Comparison of ENCODE assay signal across 11 mouse cellular contexts in the genomic region with DNA sequence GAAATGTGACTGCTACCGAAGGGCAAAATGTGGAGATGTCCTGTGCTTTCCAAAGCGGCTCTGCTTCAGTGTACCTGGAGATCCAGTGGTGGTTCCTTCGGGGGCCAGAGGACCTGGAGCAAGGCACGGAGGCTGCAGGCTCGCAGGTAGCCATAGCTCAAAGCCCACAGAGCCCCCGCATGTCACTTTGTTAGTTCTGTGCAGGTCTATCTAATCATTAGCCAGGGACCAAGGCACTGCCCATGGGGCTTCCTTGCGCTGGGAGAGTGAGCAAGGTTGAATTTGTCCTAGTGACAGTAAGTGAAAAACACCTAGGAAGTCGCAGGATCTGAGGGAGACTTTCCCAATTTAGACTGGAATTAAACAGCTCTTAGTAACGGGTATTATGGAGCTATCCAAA. TPM values are rescaled to one million over a fixed set of nuclear protein-coding genes. Genes with fewer than 3 reads are reported as not detected.
DNase-seq lines count a peak whose midpoint lies in the region; ATAC-seq and TF ChIP-seq lines count a peak whose summit lies in the region.
"Had no signal": no experiment of that assay in that cellular context is flagged by ENCODE, and none has a peak within 500 bp of the region (broad histone marks: within the 10 kb centered on the region; RNA-seq: fewer than 3 reads in every experiment).

No protein-coding gene starts in this region.

- H3K4me1 ChIP-seq in forebrain, embryonic 15.5 days: peaks cover 19% of the 10 kb centered on the region
- peaks cover 3% of the 10 kb centered on the region; the same call in 1 of the 2 replicates for H3K4me1 ChIP-seq in midbrain, embryonic 11.5 days (ENCODE audit: control insufficient read depth, insufficient read depth, low read length)
- H3K4me1 ChIP-seq: liver, embryonic 13.5 days had no signal

- intact Hi-C loops in left cerebral cortex, adult 2 months (cut with DNase I): loop anchor here (2.0 kb wide), 1 partner anchor 143 kb away; no protein-coding TSS in a partner anchor
- intact Hi-C loops in left cerebral cortex, postnatal 4 days (cut with DNase I): loop anchor here (5.0 kb wide), 1 partner anchor 152 kb away; no protein-coding TSS in a partner anchor

- no peak for ATAC-seq in forebrain, embryonic 15.5 days (replicated peaks)
- ATAC-seq in midbrain, embryonic 11.5 days (ENCODE audit: low FRiP score): no peak

- peak overlapping the region; percentile 71 for H3K4me3 ChIP-seq in left cerebral cortex, adult 2 months
- peak overlapping the region; percentile 68 for H3K4me3 ChIP-seq in forebrain, embryonic 15.5 days
- no peak overlapping the region for H3K4me3 ChIP-seq in midbrain, embryonic 11.5 days (ENCODE audit: low read depth, low read length)
- H3K4me3 ChIP-seq: liver, embryonic 13.5 days; megakaryocyte, embryonic 14.5 days had no signal

- no peak for TF ChIP-seq CTCF in left cerebral cortex, adult 2 months (IDR thresholded peaks at IDR 0.05)

- 28% methylated on average over 9 of the region's 9 CpGs for WGBS in forebrain, embryonic 15.5 days
- 17% methylated on average over 9 of the region's 9 CpGs for WGBS in midbrain, embryonic 11.5 days

- H3K36me3 ChIP-seq in forebrain, embryonic 15.5 days: no peaks in the 10 kb centered on the region
- H3K36me3 ChIP-seq in midbrain, embryonic 11.5 days (ENCODE audit: control insufficient read depth, insufficient read depth, low read length): no peaks in the 10 kb centered on the region
- H3K36me3 ChIP-seq: liver, embryonic 13.5 days had no signal

- H3K9me3 ChIP-seq in forebrain, embryonic 15.5 days: no peaks in the 10 kb centered on the region
- H3K9me3 ChIP-seq in midbrain, embryonic 11.5 days (ENCODE audit: control insufficient read depth, low read length): no peaks in the 10 kb centered on the region
- H3K9me3 ChIP-seq: liver, embryonic 13.5 days had no signal

- peaks cover 6% of the 10 kb centered on the region; the same call in 1 of the 2 replicates for H3K27me3 ChIP-seq in forebrain, embryonic 15.5 days
- peaks cover 28% of the 10 kb centered on the region for H3K27me3 ChIP-seq in midbrain, embryonic 11.5 days (ENCODE audit: control insufficient read depth, insufficient read depth, low read length)

- H3K4me2 ChIP-seq in forebrain, embryonic 15.5 days (replicated peaks): peak overlapping the region; percentile 88
- no peak overlapping the region for H3K4me2 ChIP-seq in midbrain, embryonic 11.5 days

- peak in 1 of 2 experiments; percentile 24 for DNase-seq in left cerebral cortex, adult 2 months (ENCODE audit: extremely low spot score in 1 of 2, low spot score in 2 of 2)
- no peak for DNase-seq in left cerebral cortex, postnatal 4 days
- DNase-seq in midbrain, embryonic 11.5 days (ENCODE audit: low spot score, missing footprints): peak; percentile 91
- DNase-seq in retina, postnatal 1 day: peak; percentile 1
- no peak for DNase-seq in spleen, postnatal 4 days (ENCODE audit: low spot score in 2 of 2)
- no peak for DNase-seq in lung, postnatal 36 days
- DNase-seq: gastrocnemius, postnatal 25 days; layer of hippocampus, adult 9-11 months; liver, embryonic 13.5 days had no signal

- peak overlapping the region; percentile 83; the same call in 1 of the 2 replicates for H3K27ac ChIP-seq in left cerebral cortex, adult 2 months
- peak overlapping the region; percentile 84 for H3K27ac ChIP-seq in forebrain, embryonic 15.5 days (replicated peaks)
- H3K27ac ChIP-seq in midbrain, embryonic 11.5 days (ENCODE audit: low read depth, low read length): no peak overlapping the region
- H3K27ac ChIP-seq: liver, embryonic 13.5 days had no signal

- H3K9ac ChIP-seq in forebrain, embryonic 15.5 days (replicated peaks): peak overlapping the region; percentile 31; the same call in 1 of the 2 replicates
- H3K9ac ChIP-seq in midbrain, embryonic 11.5 days (ENCODE audit: low read length): no peak overlapping the region
- H3K9ac ChIP-seq: liver, embryonic 13.5 days had no signal

RNA-seq across cellular contexts. Expression of a gene that starts 2.4 kb away (rescaled TPM):
- total RNA-seq in left cerebral cortex, adult 2 months (2021): 100 to 1,000 TPM; 128 to 140 TPM
- total RNA-seq in left cerebral cortex, postnatal 4 days (2021): 100 to 1,000 TPM; 114 to 128 TPM
- 45.7 TPM in 2 replicates for polyA plus RNA-seq in forebrain, embryonic 15.5 days (2015; fragmentation: Nextera tagmentation; extraction: Ambion mirVana)
- polyA plus RNA-seq in midbrain, embryonic 11.5 days (2014; fragmentation: Nextera tagmentation; extraction: Ambion mirVana): 5.0 and 5.7 TPM in 2 replicates

Comparison
In these comparisons a context has a peak if more than half of its experiments do, and no peak if none do; other contexts are left out.
1. DNase-seq: peak in midbrain, embryonic 11.5 days (single experiment) and retina, postnatal 1 day (single experiment); none in left cerebral cortex, postnatal 4 days (single experiment), spleen, postnatal 4 days (0 of 2) and lung, postnatal 36 days (single experiment).